Mouse (Mus musculus): ENCODE measurements around the gene Gm8439.

- TF ChIP-seq GATA1 (IDR thresholded peaks at IDR 0.05; ENCODE audit: borderline replicate concordance, low read length) = no peak
- no peak for TF ChIP-seq CTCF (IDR thresholded peaks at IDR 0.05; ENCODE audit: low read depth, low read length)
Observed at GRCm38 (mm10) chr4:120627728-120628127, 39.2 kb downstream of the Gm8439 start.

Data from G1E (cell line).